Mouse (Mus musculus) CH12.LX (cell line): ENCODE measurements around the gene Meox1. TPM values are rescaled to one million over a fixed set of nuclear protein-coding genes. Genes with fewer than 3 reads are reported as not detected.

ENCODE experiments used
- DNase-seq: peaks from one replicate; pipeline ENCODE4 v3.0.0-alpha.2; 2013; ENCODE audit errors: extremely low read depth
- H3K27ac ChIP-seq: 2 replicates; pipeline ENCODE4 v1.5.1; 2012; ENCODE audit warnings: low read depth, mild to moderate bottlenecking, control low read depth, moderate library complexity; ENCODE audit not compliant: insufficient read depth
- H3K27me3 ChIP-seq: replicated peaks from 2 replicates; pipeline ENCODE3; 2012; ENCODE audit warnings: inconsistent platforms
- H3K36me3 ChIP-seq, 2 experiments: replicated peaks in 1 of 2; 2 replicates each; pipeline versions ENCODE3 to v1.6.1; 2012; ENCODE audit warnings: inconsistent platforms in 1 of 2, low read length in 1 of 2, mild to moderate bottlenecking in 1 of 2, mixed read lengths in 1 of 2, moderate library complexity in 1 of 2; ENCODE audit not compliant: control insufficient read depth in 1 of 2, insufficient read depth in 1 of 2
- H3K4me1 ChIP-seq, 2 experiments: 2 replicates each; pipeline ENCODE4 v1.6.1; 2012; ENCODE audit warnings: inconsistent platforms in 1 of 2, moderate library complexity in 1 of 2; ENCODE audit not compliant: insufficient read depth in 2 of 2, control insufficient read depth in 1 of 2
- H3K4me2 ChIP-seq: 2 replicates; pipeline ENCODE4 v1.6.1; 2012; ENCODE audit warnings: low read depth, mild to moderate bottlenecking, control low read depth; ENCODE audit not compliant: poor library complexity, insufficient read depth, severe bottlenecking
- H3K4me3 ChIP-seq, 3 experiments: fragments of 150-350 bp in 1 of 3; sonication (generic) in 1 of 3; replicated peaks in 1 of 3; 2 replicates each; pipeline versions ENCODE3 to v1.5.1; 2011 to 2012; ENCODE audit warnings: low read depth in 2 of 3, low read length in 2 of 3, mild to moderate bottlenecking in 2 of 3, moderate library complexity in 2 of 3, control low read depth in 1 of 3, improper control_type of control experiment in 1 of 3, inconsistent platforms in 1 of 3, mixed read lengths in 1 of 3; ENCODE audit not compliant: poor library complexity in 1 of 3
- H3K79me2 ChIP-seq: replicated peaks from 2 replicates; pipeline ENCODE4 v1.6.1; 2012; ENCODE audit warnings: mild to moderate bottlenecking, moderate library complexity; ENCODE audit not compliant: control insufficient read depth, poor library complexity, insufficient read depth, severe bottlenecking; ENCODE audit errors: extremely low read depth
- H3K9ac ChIP-seq: 2 replicates; pipeline ENCODE4 v1.6.1; 2012; ENCODE audit warnings: low read depth, mild to moderate bottlenecking, control low read depth, moderate library complexity; ENCODE audit not compliant: insufficient read depth
- H3K9me3 ChIP-seq: replicated peaks from 2 replicates; pipeline ENCODE3; 2012; ENCODE audit warnings: low read length, inconsistent platforms, mixed read lengths
- CHD2 ChIP-seq: IDR thresholded peaks from 2 replicates; pipeline ENCODE4 v1.6.1; 2011; ENCODE audit warnings: low read length, improper control_type of control experiment
- CTCF ChIP-seq, 2 experiments: IDR thresholded peaks in 1 of 2; conservative IDR thresholded peaks in 1 of 2; 2 replicates each; pipeline ENCODE4 v1.5.1; 2011 to 2012; ENCODE audit warnings: low read depth in 2 of 2, low read length in 2 of 2, improper control_type of control experiment in 1 of 2, inconsistent platforms in 1 of 2, mild to moderate bottlenecking in 1 of 2, moderate library complexity in 1 of 2
- E2F4 ChIP-seq: IDR thresholded peaks from 2 replicates; pipeline ENCODE4 v1.6.1; 2011; ENCODE audit warnings: low read depth, low read length, improper control_type of control experiment; ENCODE audit not compliant: insufficient replicate concordance
- ELF1 ChIP-seq: IDR thresholded peaks from 2 replicates; pipeline ENCODE4 v1.6.1; 2014; ENCODE audit warnings: low read depth, mild to moderate bottlenecking, inconsistent platforms, low read length, improper control_type of control experiment
- ETS1 ChIP-seq: conservative IDR thresholded peaks from 2 replicates; pipeline ENCODE4 v1.6.1; 2012; ENCODE audit warnings: low read depth, mild to moderate bottlenecking, inconsistent platforms, low read length, improper control_type of control experiment, moderate library complexity
- GABPA ChIP-seq: IDR thresholded peaks from 2 replicates; pipeline ENCODE4 v1.6.1; 2012; ENCODE audit warnings: low read depth, low read length, improper control_type of control experiment, inconsistent platforms; ENCODE audit not compliant: insufficient replicate concordance
- HCFC1 ChIP-seq: IDR thresholded peaks from 2 replicates; pipeline ENCODE4 v1.6.1; 2012; ENCODE audit warnings: low read depth, mild to moderate bottlenecking, inconsistent platforms, low read length, improper control_type of control experiment
- MAX ChIP-seq: IDR thresholded peaks from 2 replicates; pipeline ENCODE4 v1.6.1; 2011; ENCODE audit warnings: low read length, improper control_type of control experiment
- MXI1 ChIP-seq: IDR thresholded peaks from 2 replicates; pipeline ENCODE4 v1.6.1; 2011; ENCODE audit warnings: mild to moderate bottlenecking, low read depth, low read length, improper control_type of control experiment
- MYC ChIP-seq: IDR thresholded peaks from 2 replicates; pipeline ENCODE4 v1.6.1; 2011; ENCODE audit warnings: low read depth, mild to moderate bottlenecking, improper control_type of control experiment, low read length
- NELFE ChIP-seq: IDR thresholded peaks from 2 replicates; pipeline ENCODE4 v1.6.1; 2011; ENCODE audit warnings: low read depth, low read length, improper control_type of control experiment
- PAX5 ChIP-seq: IDR thresholded peaks from 2 replicates; pipeline ENCODE4 v1.6.1; 2012; ENCODE audit warnings: low read length, inconsistent platforms, mixed read lengths
- POLR2AphosphoS2 ChIP-seq: IDR thresholded peaks from 2 replicates; pipeline ENCODE4 v1.6.1; 2011; ENCODE audit warnings: low read depth, low read length, improper control_type of control experiment
- RAD21 ChIP-seq: IDR thresholded peaks from 2 replicates; pipeline ENCODE4 v1.6.1; 2011; ENCODE audit warnings: low read depth, mild to moderate bottlenecking, low read length, improper control_type of control experiment, moderate library complexity
- RCOR1 ChIP-seq: conservative IDR thresholded peaks from 2 replicates; pipeline ENCODE4 v1.6.1; 2012; ENCODE audit warnings: low read depth, mild to moderate bottlenecking, inconsistent platforms, low read length, improper control_type of control experiment
- SMC3 ChIP-seq: IDR thresholded peaks from 2 replicates; pipeline ENCODE4 v1.6.1; 2011; ENCODE audit warnings: low read depth, low read length, improper control_type of control experiment
- TCF12 ChIP-seq: IDR thresholded peaks from 2 replicates; pipeline ENCODE4 v1.6.1; 2014; ENCODE audit warnings: low read depth, mild to moderate bottlenecking, inconsistent platforms, low read length, improper control_type of control experiment
- ZMIZ1 ChIP-seq: IDR thresholded peaks from 2 replicates; pipeline ENCODE4 v1.6.1; 2012; ENCODE audit warnings: low read depth, mild to moderate bottlenecking, inconsistent platforms, low read length, improper control_type of control experiment
- ZNF384 ChIP-seq: IDR thresholded peaks from 2 replicates; pipeline ENCODE4 v1.6.1; 2012; ENCODE audit warnings: low read depth, low read length, improper control_type of control experiment, inconsistent platforms
- dilution Hi-C: fragments of 300-500 bp; cut with MboI; formaldehyde crosslinking; loops from 2 replicates; pipeline ENCODE4 v1.14.3; 2020; ENCODE audit warnings: low sequenced_read_pairs; ENCODE audit not compliant: extremely low pct_unique_long_range_greater_than_20kb, extremely low pct_ligation_motif_present
- in situ Hi-C: fragments of 300-500 bp; cut with MboI; formaldehyde crosslinking; loops from 3 replicates; pipeline ENCODE4 v1.14.3; 2019; ENCODE audit warnings: low sequenced_read_pairs, low pct_ligation_motif_present, low pct_unique_long_range_greater_than_20kb, mixed read lengths
- polyA plus RNA-seq: library from polyadenylated mRNA; unstranded; fragments of >175 nt; gene quantifications from 2 replicates; pipeline ENCODE4 v1.2.1, GENCODE M21; 2012; ENCODE audit warnings: low read depth; ENCODE audit not compliant: insufficient read length
- total RNA-seq, 2 experiments: library from RNA; depleted of rRNA; stranded (reverse); fragments of 300-350 nt in 1 of 2; fragments of >200 nt in 1 of 2; gene quantifications; 2 replicates each; pipeline ENCODE4 v1.2.3; 2012 to 2014

Gene Meox1
- total and polyA plus RNA-seq, 3 experiments, result not detected

- in situ Hi-C loops, result no loop called here
Observed at GRCm38 (mm10) chr11:101849286-101849685, 44.9 kb downstream of the Meox1 start.

GRCm38 (mm10) chr11:101847509-101847908 is 46.7 kb downstream of the Meox1 start:
- no peak overlapping the region for H3K27ac ChIP-seq
- in situ Hi-C loops, result no loop called here
- peaks cover 29% of the 10 kb centered on the region for H3K27me3 ChIP-seq
- TF ChIP-seq HCFC1, result peak; percentile 53; the same call in 1 of the 2 replicates
- TF ChIP-seq CHD2, result no peak
- H3K79me2 ChIP-seq, result no peaks in the 10 kb centered on the region
- H3K4me1 ChIP-seq, result no peaks in the 10 kb centered on the region
- H3K9me3 ChIP-seq, result peaks cover 16% of the 10 kb centered on the region
- no peak overlapping the region for H3K4me2 ChIP-seq
- H3K4me3 ChIP-seq, result no peak overlapping the region
- H3K9ac ChIP-seq, result no peak overlapping the region
- DNase-seq, result no peak
- dilution Hi-C loops, result no loop called here
- no peaks in the 10 kb centered on the region for H3K36me3 ChIP-seq

More at GRCm38 (mm10) chr11:101849286-101849685, 44.9 kb downstream of the Meox1 start:
- Histone ChIP-seq H3K79me2 (no peaks in the 10 kb centered on the region), H3K27me3 (peaks cover 29% of the 10 kb centered on the region), H3K4me3 (no peak overlapping the region), H3K4me1 (no peaks in the 10 kb centered on the region), H3K27ac (no peak overlapping the region), H3K9me3 (peaks cover 17% of the 10 kb centered on the region), H3K36me3 (no peaks in the 10 kb centered on the region), H3K4me2 (no peak overlapping the region), H3K9ac (no peak overlapping the region)
- no peak for TF ChIP-seq POLR2AphosphoS2
- no peak for TF ChIP-seq SMC3
- TF ChIP-seq E2F4, result no peak
- TF ChIP-seq NELFE, result no peak
- TF ChIP-seq RAD21, result no peak
- no peak for TF ChIP-seq HCFC1
- TF ChIP-seq RCOR1, result no peak
- TF ChIP-seq ETS1, result no peak
- TF ChIP-seq ELF1, result no peak
- TF ChIP-seq CTCF (conservative IDR thresholded peaks at IDR 0.05 in 1 of 2, IDR thresholded peaks at IDR 0.05 in 1 of 2; ENCODE audit: low read depth in 2 of 2, low read length in 2 of 2), result no peak
- TF ChIP-seq PAX5, result no peak
- no peak for TF ChIP-seq MAX
- TF ChIP-seq MYC, result no peak
- TF ChIP-seq ZMIZ1, result no peak
- TF ChIP-seq GABPA, result no peak
- TF ChIP-seq ZNF384, result no peak
- no peak for TF ChIP-seq MXI1
- TF ChIP-seq TCF12, result no peak
- DNase-seq, result no peak
- dilution Hi-C loops, result no loop called here
